8 mouse cellular contexts compared by ENCODE assay signal in the genomic region with DNA sequence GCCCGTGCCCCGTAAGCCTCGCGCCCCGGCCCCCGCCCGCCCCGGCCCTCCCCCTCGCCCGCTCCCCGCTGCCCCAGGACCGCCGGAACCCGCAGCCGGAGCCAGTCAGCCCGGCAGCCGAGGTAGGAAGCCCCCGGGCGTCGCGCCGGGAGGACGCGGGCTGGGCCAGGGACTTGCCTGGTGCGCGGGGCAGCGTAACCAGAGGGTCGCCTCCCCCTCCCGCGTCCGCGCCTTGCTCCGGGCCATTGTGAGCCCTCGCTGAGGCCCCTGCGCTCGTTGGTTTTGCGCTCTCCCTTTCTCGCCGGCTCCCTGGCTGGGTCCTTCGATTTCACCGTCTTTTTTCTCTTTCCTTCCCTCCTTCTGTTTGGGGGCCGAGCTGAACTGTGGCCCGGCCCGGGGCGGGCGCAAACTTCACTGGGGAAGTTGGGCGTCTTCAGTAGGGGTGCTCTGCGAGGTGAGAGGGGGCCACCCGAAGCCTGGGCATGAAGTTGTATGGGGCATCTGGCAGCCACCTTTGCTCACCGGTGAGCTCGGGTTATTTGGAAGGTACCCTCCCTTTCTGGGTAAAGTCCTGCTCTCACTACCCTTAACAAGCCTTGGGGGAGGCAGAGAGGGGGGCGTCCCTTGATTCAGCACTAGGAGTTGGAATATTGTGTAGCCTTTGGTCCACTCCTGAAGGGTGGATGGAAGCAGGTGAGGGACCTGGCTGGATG. TPM values are rescaled to one million over a fixed set of nuclear protein-coding genes. Genes with fewer than 3 reads are reported as not detected.
DNase-seq lines count a peak whose midpoint lies in the region; ATAC-seq and TF ChIP-seq lines count a peak whose summit lies in the region.

No protein-coding gene starts in this region.

- H3K4me3 ChIP-seq in lung, embryonic 14.5 days (ENCODE audit: low read depth, low read length), result peak overlapping the region; percentile 83
- H3K4me3 ChIP-seq in forebrain, embryonic 13.5 days, result peak overlapping the region; percentile 84
- H3K4me3 ChIP-seq in limb, embryonic 10.5 days, result peak overlapping the region; percentile 97
- H3K4me3 ChIP-seq in neural tube, embryonic 12.5 days, result peak overlapping the region; percentile 89

- peak; percentile 52 for ATAC-seq in lung, embryonic 14.5 days (ENCODE audit: insufficient read depth)
- peak; percentile 44 for ATAC-seq in activated CD4-positive, CD25-positive, alpha-beta regulatory T cell, adult 4 months
- peak; percentile 57 for ATAC-seq in forebrain, embryonic 13.5 days
- ATAC-seq in neural tube, embryonic 12.5 days (ENCODE audit: low FRiP score, low read depth), result peak; percentile 5

- DNase-seq in lung, embryonic 14.5 days, result peak; percentile 68
- no peak for DNase-seq in lung, postnatal 25 days (ENCODE audit: low spot score)
- no peak for DNase-seq in limb, embryonic 10.5 days (ENCODE audit: low spot score)
- no peak for DNase-seq in ovary, adult 18-20 months (ENCODE audit: low spot score)
- no peak for DNase-seq in spleen, postnatal 36 days (ENCODE audit: low spot score in 2 of 2)

- H3K27me3 ChIP-seq in lung, embryonic 14.5 days (ENCODE audit: insufficient read depth, low read length), result no peaks in the 10 kb centered on the region
- no peaks in the 10 kb centered on the region for H3K27me3 ChIP-seq in forebrain, embryonic 13.5 days
- no peaks in the 10 kb centered on the region for H3K27me3 ChIP-seq in limb, embryonic 10.5 days (ENCODE audit: low read depth, poor library complexity, severe bottlenecking)
- no peaks in the 10 kb centered on the region for H3K27me3 ChIP-seq in neural tube, embryonic 12.5 days (replicated peaks)

- H3K36me3 ChIP-seq in lung, embryonic 14.5 days (ENCODE audit: insufficient read depth), result peaks cover 5% of the 10 kb centered on the region; the same call in 1 of the 2 replicates
- peaks cover 10% of the 10 kb centered on the region for H3K36me3 ChIP-seq in forebrain, embryonic 13.5 days (ENCODE audit: poor library complexity, severe bottlenecking)
- peaks cover 22% of the 10 kb centered on the region for H3K36me3 ChIP-seq in limb, embryonic 10.5 days
- H3K36me3 ChIP-seq in neural tube, embryonic 12.5 days, result 0 out of 2 replicates have a peak, but pooled peaks cover 6% of the 10 kb centered on the region

- H3K4me2 ChIP-seq in lung, embryonic 14.5 days, result peak overlapping the region; percentile 88
- peak overlapping the region; percentile 97 for H3K4me2 ChIP-seq in forebrain, embryonic 13.5 days
- peak overlapping the region; percentile 98 for H3K4me2 ChIP-seq in neural tube, embryonic 12.5 days (replicated peaks)

- H3K4me1 ChIP-seq in lung, embryonic 14.5 days (ENCODE audit: insufficient read depth), result peaks cover 23% of the 10 kb centered on the region
- H3K4me1 ChIP-seq in forebrain, embryonic 13.5 days, result peaks cover 72% of the 10 kb centered on the region
- peaks cover 74% of the 10 kb centered on the region for H3K4me1 ChIP-seq in limb, embryonic 10.5 days
- peaks cover 64% of the 10 kb centered on the region for H3K4me1 ChIP-seq in neural tube, embryonic 12.5 days

- under 1% methylated on average over 47 of the region's 52 CpGs for WGBS in lung, embryonic 14.5 days
- under 1% methylated on average over 35 of the region's 52 CpGs for WGBS in forebrain, embryonic 13.5 days
- under 1% methylated on average over 52 of the region's 52 CpGs for WGBS in limb, embryonic 10.5 days
- WGBS in neural tube, embryonic 12.5 days, result 2% methylated on average over 41 of the region's 52 CpGs

- no peaks in the 10 kb centered on the region for H3K9me3 ChIP-seq in lung, embryonic 14.5 days (ENCODE audit: low read depth, low read length)
- H3K9me3 ChIP-seq in forebrain, embryonic 13.5 days (replicated peaks), result no peaks in the 10 kb centered on the region
- no peaks in the 10 kb centered on the region for H3K9me3 ChIP-seq in limb, embryonic 10.5 days (replicated peaks)
- no peaks in the 10 kb centered on the region for H3K9me3 ChIP-seq in neural tube, embryonic 12.5 days

- no peak for TF ChIP-seq CTCF in lung, embryonic 14.5 days (IDR thresholded peaks at IDR 0.05; ENCODE audit: low read depth)

- peak overlapping the region; percentile 86 for H3K9ac ChIP-seq in lung, embryonic 14.5 days
- H3K9ac ChIP-seq in forebrain, embryonic 13.5 days, result peak overlapping the region; percentile 94
- peak overlapping the region; percentile 97 for H3K9ac ChIP-seq in neural tube, embryonic 12.5 days

- H3K27ac ChIP-seq in lung, embryonic 14.5 days (ENCODE audit: low read depth), result peak overlapping the region; percentile 94
- H3K27ac ChIP-seq in forebrain, embryonic 13.5 days, result peak overlapping the region; percentile 94
- peak overlapping the region; percentile 99 for H3K27ac ChIP-seq in limb, embryonic 10.5 days
- H3K27ac ChIP-seq in neural tube, embryonic 12.5 days, result peak overlapping the region; percentile 94

RNA-seq across cellular contexts. Expression of gene Glis2, which starts 0.5 kb away (rescaled TPM):
- 24.4 and 29.2 TPM in 2 replicates for polyA plus RNA-seq in lung, embryonic 14.5 days (2014; fragmentation: Nextera tagmentation; extraction: Ambion mirVana)
- under 1 TPM in 1 of 2 experiments, not detected in 1; 0.71 TPM for polyA plus RNA-seq in activated CD4-positive, CD25-positive, alpha-beta regulatory T cell, adult 4 months (2017; shearing (Covaris generic))
- 16.7 and 19.4 TPM in 2 replicates for polyA plus RNA-seq in forebrain, embryonic 13.5 days (2015; fragmentation: Nextera tagmentation; extraction: Ambion mirVana)
- 27.0 and 30.7 TPM in 2 replicates for polyA plus RNA-seq in limb, embryonic 10.5 days (2016; fragmentation: Nextera tagmentation; extraction: Ambion mirVana)
- 36.5 and 36.7 TPM in 2 replicates for polyA plus RNA-seq in neural tube, embryonic 12.5 days (2016; fragmentation: Nextera tagmentation; extraction: Ambion mirVana)

RNA-seq across cellular contexts. Expression of gene Pam16, which starts 29.8 kb away (rescaled TPM):
- 81.9 and 86.3 TPM in 2 replicates for polyA plus RNA-seq in lung, embryonic 14.5 days (2014; fragmentation: Nextera tagmentation; extraction: Ambion mirVana)
- 10 to 100 TPM; 30.5 to 37.9 TPM for polyA plus RNA-seq in activated CD4-positive, CD25-positive, alpha-beta regulatory T cell, adult 4 months (2017; shearing (Covaris generic))
- polyA plus RNA-seq in forebrain, embryonic 13.5 days (2015; fragmentation: Nextera tagmentation; extraction: Ambion mirVana), result 142 and 149 TPM in 2 replicates
- polyA plus RNA-seq in limb, embryonic 10.5 days (2016; fragmentation: Nextera tagmentation; extraction: Ambion mirVana), result 108 and 113 TPM in 2 replicates
- 121 and 143 TPM in 2 replicates for polyA plus RNA-seq in neural tube, embryonic 12.5 days (2016; fragmentation: Nextera tagmentation; extraction: Ambion mirVana)

RNA-seq across cellular contexts. Expression of gene Tfap4, which starts 35.3 kb away (rescaled TPM):
- polyA plus RNA-seq in lung, embryonic 14.5 days (2014; fragmentation: Nextera tagmentation; extraction: Ambion mirVana), result 23.0 and 24.1 TPM in 2 replicates
- 1 to 10 TPM; 4.1 to 6.2 TPM for polyA plus RNA-seq in activated CD4-positive, CD25-positive, alpha-beta regulatory T cell, adult 4 months (2017; shearing (Covaris generic))
- polyA plus RNA-seq in forebrain, embryonic 13.5 days (2015; fragmentation: Nextera tagmentation; extraction: Ambion mirVana), result 15.7 and 17.3 TPM in 2 replicates
- 41.4 and 48.5 TPM in 2 replicates for polyA plus RNA-seq in limb, embryonic 10.5 days (2016; fragmentation: Nextera tagmentation; extraction: Ambion mirVana)
- 13.5 and 14.2 TPM in 2 replicates for polyA plus RNA-seq in neural tube, embryonic 12.5 days (2016; fragmentation: Nextera tagmentation; extraction: Ambion mirVana)

RNA-seq across cellular contexts. Expression of gene Vasn, which starts 44.8 kb away (rescaled TPM):
- polyA plus RNA-seq in lung, embryonic 14.5 days (2014; fragmentation: Nextera tagmentation; extraction: Ambion mirVana), result 23.1 and 23.5 TPM in 2 replicates
- polyA plus RNA-seq in activated CD4-positive, CD25-positive, alpha-beta regulatory T cell, adult 4 months (2017; shearing (Covaris generic)), result 1 to 10 TPM in 1 of 2 experiments, under 1 TPM in 1; 0.79 to 1.1 TPM
- 2.3 and 2.7 TPM in 2 replicates for polyA plus RNA-seq in forebrain, embryonic 13.5 days (2015; fragmentation: Nextera tagmentation; extraction: Ambion mirVana)
- 22.5 and 28.3 TPM in 2 replicates for polyA plus RNA-seq in limb, embryonic 10.5 days (2016; fragmentation: Nextera tagmentation; extraction: Ambion mirVana)
- 10.9 and 11.3 TPM in 2 replicates for polyA plus RNA-seq in neural tube, embryonic 12.5 days (2016; fragmentation: Nextera tagmentation; extraction: Ambion mirVana)

RNA-seq across cellular contexts. Expression of gene Dnaja3, which starts 44.8 kb away (rescaled TPM):
- polyA plus RNA-seq in lung, embryonic 14.5 days (2014; fragmentation: Nextera tagmentation; extraction: Ambion mirVana), result 58.7 and 59.3 TPM in 2 replicates
- 10 to 100 TPM; 17.3 to 22.8 TPM for polyA plus RNA-seq in activated CD4-positive, CD25-positive, alpha-beta regulatory T cell, adult 4 months (2017; shearing (Covaris generic))
- 48.0 and 53.2 TPM in 2 replicates for polyA plus RNA-seq in forebrain, embryonic 13.5 days (2015; fragmentation: Nextera tagmentation; extraction: Ambion mirVana)
- polyA plus RNA-seq in limb, embryonic 10.5 days (2016; fragmentation: Nextera tagmentation; extraction: Ambion mirVana), result 64.1 and 70.2 TPM in 2 replicates
- polyA plus RNA-seq in neural tube, embryonic 12.5 days (2016; fragmentation: Nextera tagmentation; extraction: Ambion mirVana), result 51.5 and 56.4 TPM in 2 replicates

Comparison
In these comparisons a context has a peak if more than half of its experiments do, and no peak if none do; other contexts are left out.
1. ATAC-seq: peak in every context shown above with its lines; median percentile 57 in forebrain, embryonic 13.5 days; 52 in lung, embryonic 14.5 days; 44 in activated CD4-positive, CD25-positive, alpha-beta regulatory T cell, adult 4 months; 5 in neural tube, embryonic 12.5 days.
2. RNA of gene Glis2, which starts 0.5 kb away (polyA plus RNA-seq): 36.5 to 36.7 TPM in neural tube, embryonic 12.5 days, 27.0 to 30.7 TPM in limb, embryonic 10.5 days, 24.4 to 29.2 TPM in lung, embryonic 14.5 days and 16.7 to 19.4 TPM in forebrain, embryonic 13.5 days; 0.71 TPM in activated CD4-positive, CD25-positive, alpha-beta regulatory T cell, adult 4 months; every median in the first group is over 10 times any median in the second.
3. Peak in every context shown above with its lines, with median percentiles within 50 percentile points of each other: H3K27ac ChIP-seq, H3K4me2 ChIP-seq, H3K4me3 ChIP-seq and H3K9ac ChIP-seq.